Mouse (Mus musculus) CD4-positive, CD25-positive, alpha-beta regulatory T cell (primary cell): Measurements from ENCODE around the gene 4932438H23Rik. TPM values are rescaled to one million over a fixed set of nuclear protein-coding genes. Genes with fewer than 3 reads are reported as not detected.

Experiments used
- polyA plus RNA-seq: library from polyadenylated mRNA; unstranded; fragments of 100-300 nt; shearing (Covaris generic); gene quantifications from one replicate; pipeline ENCODE4 v1.2.1, GENCODE M21; 2017

The 4932438H23Rik gene
- polyA plus RNA-seq: 0.38 TPM

GRCm38 (mm10) chr16:91095022-91095421 is at the start of gene 4932438H23Rik:
Gene 4932438H23Rik, minus strand, starts transcription at chr16:91095122.

GRCm38 (mm10) chr16:91044270-91045182 is 50.4 kb downstream of the 4932438H23Rik start, which contains the start of gene Paxbp1:
Gene Paxbp1, minus strand, starts transcription at chr16:91044543.

DNA sequence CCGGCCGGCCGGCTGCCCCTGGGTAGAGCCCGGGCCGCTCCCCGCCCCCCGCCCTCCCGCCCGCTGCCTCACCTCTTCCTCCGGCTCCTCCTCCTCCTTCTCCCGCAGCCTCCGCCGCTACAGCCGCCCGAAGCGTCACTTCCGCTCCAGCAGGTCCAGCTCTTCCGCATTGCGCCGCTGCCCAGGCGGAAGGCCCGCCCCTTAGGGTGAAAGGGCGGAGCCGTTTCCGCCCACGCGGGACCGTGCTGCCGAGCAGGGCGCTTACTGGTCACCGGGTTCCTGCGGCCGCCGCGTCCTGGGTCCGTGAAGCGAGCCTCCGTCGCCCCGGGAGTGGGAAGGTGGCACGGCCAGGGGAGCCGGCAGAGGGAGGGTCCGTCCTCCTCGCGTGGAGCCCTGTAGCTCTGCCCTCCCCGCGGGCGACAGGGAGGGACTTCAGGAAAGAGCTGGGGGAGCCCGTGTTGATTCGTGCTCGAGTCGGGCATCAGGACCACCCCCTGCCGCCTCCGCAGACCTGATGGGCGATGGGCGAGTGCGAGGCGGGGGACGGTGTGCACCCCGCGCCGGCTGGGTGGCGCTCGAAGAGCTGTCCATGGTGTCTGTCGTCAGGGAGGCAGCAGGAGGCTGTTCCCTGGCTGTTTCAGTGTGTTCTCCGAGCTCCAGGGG is 83.8 kb downstream of the 4932438H23Rik start, which contains the start of gene Synj1:
Gene Synj1 (minus strand): TSS at position 288 of the 663 bp plus-strand sequence.

Other genes with a start within 250 kb of the 4932438H23Rik start
- 46.9 TPM for gene Cfap298, start 160.0 kb downstream of the 4932438H23Rik start, polyA plus RNA-seq
- 44.6 TPM for gene Synj1, start 83.8 kb downstream of the 4932438H23Rik start, polyA plus RNA-seq
- 120 TPM for gene Paxbp1, start 50.6 kb downstream of the 4932438H23Rik start, polyA plus RNA-seq
- gene Olig2, start 130.3 kb upstream of the 4932438H23Rik start, polyA plus RNA-seq: not detected
- not detected for gene Olig1, start 174.7 kb upstream of the 4932438H23Rik start, polyA plus RNA-seq